Mouse (Mus musculus): ENCODE data around the gene Myo6. TPM values are rescaled to one million over a fixed set of nuclear protein-coding genes. Genes with fewer than 3 reads are reported as not detected.

Myo6 gene
- total RNA-seq, 2 experiments from 2014 or later = 57.5 to 60.0 TPM

DNA sequence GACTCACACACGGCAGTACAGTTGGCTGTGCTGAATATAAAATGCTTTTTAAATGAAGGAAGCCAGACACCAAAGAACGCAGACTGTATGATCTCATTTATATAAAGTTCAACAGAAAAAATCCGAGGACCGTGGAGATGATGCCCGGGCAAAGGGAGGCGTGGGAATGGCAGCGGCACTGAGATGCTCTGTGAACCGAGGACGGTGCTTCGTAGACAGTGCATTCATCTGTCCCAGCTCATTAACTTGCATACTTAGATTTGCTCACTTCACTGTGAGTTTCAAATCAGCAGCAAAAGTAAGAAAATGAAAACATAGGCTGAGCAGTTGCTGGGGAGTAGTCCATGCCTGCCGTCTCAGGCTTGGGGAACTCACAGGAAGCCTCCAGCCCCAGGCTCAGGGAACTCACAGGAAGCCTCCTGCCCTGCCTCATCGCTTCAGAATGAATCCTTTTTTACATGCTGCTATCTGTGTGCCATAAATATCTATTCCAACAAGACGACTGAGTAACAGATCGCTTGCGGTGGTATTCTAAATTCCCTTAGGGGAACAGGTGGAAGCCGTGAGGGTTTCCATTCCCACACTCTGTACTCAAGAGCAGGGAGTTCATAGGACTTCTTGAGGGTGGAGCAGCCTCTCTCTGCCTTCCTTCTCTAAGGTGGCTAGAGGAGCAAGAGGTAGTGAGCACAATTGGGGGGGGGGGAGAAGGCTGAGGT, 52.1 kb downstream of the Myo6 start:
- DNase-seq (ENCODE audit: low spot score in 2 of 2) = no peak
- intact Hi-C loops (cut with DNase I) = no loop called here

DNA sequence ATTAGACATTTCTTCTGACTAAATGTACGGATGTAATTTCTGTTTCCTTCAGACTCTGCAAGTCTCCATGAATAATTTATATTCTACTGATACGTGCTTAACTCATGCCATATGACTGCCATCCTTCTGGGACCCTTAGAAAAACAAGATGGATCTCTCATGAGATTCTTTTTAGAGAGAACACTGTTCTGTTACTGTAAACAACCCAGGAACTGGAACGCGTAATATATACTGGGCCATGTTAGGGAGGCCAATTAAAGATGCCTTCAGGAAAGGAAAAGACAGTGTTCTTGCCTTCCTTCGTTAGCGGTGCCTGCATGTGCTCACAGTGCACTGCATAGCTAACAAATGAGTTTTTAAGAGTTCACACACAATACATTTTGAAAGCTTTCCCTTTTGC, 53.9 kb downstream of the Myo6 start:
- intact Hi-C loops (cut with DNase I) = no loop called here
- no peak for DNase-seq (ENCODE audit: low spot score in 2 of 2)

- intact Hi-C loops (cut with DNase I) = no loop called here
- DNase-seq (ENCODE audit: low spot score in 2 of 2) = no peak
These were observed 59.3 kb downstream of the Myo6 start for GRCm38 (mm10) chr9:80223989-80224635.

DNA sequence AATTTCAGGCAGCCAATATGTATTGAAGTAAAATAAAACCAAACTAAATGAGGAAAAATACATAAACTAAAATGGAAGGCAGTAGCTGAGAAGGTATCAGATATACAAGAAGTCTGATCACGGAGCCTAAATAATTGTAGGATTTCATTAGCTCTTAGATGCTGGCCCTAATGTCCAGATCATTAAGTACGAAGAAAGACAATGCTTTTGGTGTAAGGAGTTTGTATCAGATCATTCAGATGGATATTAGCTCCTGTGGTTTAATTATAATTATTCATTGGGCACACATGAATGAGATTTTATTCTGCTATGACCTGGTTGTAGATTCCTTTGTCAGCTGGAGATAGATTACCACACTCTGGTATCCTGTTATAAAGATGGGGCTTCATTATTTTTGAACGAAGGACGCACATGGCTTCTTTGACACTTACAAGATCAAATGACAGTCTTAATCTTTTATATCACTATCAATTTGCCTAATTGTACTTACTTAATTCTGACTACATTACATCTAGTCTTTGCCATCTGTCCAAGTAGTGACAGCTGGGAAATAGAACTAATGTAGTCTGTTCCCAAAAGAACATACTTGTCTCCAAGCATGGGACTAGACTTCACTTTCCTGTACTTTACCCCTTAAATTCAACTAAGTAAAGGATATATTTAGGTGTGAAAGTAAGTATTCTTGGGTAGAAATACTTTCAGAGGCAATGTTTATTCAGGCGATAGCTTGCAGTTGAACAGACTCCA, 61.9 kb downstream of the Myo6 start:
- intact Hi-C loops (cut with DNase I) = no loop called here
- DNase-seq (ENCODE audit: low spot score in 2 of 2) = no peak

- DNase-seq (ENCODE audit: low spot score in 2 of 2) = no peak
- intact Hi-C loops (cut with DNase I) = no loop called here
These were observed 69.1 kb downstream of the Myo6 start for GRCm38 (mm10) chr9:80233831-80234455.

- DNase-seq (ENCODE audit: low spot score in 2 of 2) = no peak
- intact Hi-C loops (cut with DNase I) = no loop called here
These were observed 72.5 kb downstream of the Myo6 start for GRCm38 (mm10) chr9:80237184-80237799.

- DNase-seq (ENCODE audit: low spot score in 2 of 2) = no peak
- intact Hi-C loops (cut with DNase I) = loop anchor here (10.0 kb wide), 1 partner anchor 77 kb away; the partner anchor contains the start of gene Myo6
These were observed 76.9 kb downstream of the Myo6 start for GRCm38 (mm10) chr9:80241719-80242118.

DNA sequence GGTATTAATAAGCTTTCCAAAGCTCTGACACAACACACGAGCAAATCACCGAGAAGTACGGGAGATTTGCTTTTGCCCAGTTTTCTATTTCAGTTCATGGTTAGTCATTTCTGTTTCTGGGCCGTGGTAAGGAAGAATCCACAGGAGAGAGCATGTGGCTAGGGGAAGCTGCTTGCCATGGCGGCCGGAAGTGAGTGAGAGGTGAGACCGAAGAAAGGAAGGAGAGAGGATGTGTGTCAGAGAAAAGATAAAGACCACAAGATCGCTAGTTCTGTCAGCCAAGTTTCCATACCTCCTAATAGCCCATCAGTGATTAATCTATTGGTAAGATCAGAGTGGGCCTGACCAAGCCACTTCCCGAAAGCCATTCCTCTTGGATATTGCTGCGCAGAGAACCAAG, 87.3 kb downstream of the Myo6 start:
- intact Hi-C loops (cut with DNase I) = no loop called here
- no peak for DNase-seq (ENCODE audit: low spot score in 2 of 2)

- intact Hi-C loops (cut with DNase I) = no loop called here
These were observed 88.4 kb downstream of the Myo6 start for GRCm38 (mm10) chr9:80253241-80253640.

GRCm38 (mm10) chr9:80256561-80256960, 91.7 kb downstream of the Myo6 start:
- intact Hi-C loops (cut with DNase I) = no loop called here
- no peak for DNase-seq (ENCODE audit: low spot score in 2 of 2)

More at GRCm38 (mm10) chr9:80253241-80253640, 88.4 kb downstream of the Myo6 start:
- no peak for DNase-seq (ENCODE audit: low spot score in 2 of 2)

GRCm38 (mm10) chr9:80258396-80258795, 93.6 kb downstream of the Myo6 start:
- intact Hi-C loops (cut with DNase I) = no loop called here

DNA sequence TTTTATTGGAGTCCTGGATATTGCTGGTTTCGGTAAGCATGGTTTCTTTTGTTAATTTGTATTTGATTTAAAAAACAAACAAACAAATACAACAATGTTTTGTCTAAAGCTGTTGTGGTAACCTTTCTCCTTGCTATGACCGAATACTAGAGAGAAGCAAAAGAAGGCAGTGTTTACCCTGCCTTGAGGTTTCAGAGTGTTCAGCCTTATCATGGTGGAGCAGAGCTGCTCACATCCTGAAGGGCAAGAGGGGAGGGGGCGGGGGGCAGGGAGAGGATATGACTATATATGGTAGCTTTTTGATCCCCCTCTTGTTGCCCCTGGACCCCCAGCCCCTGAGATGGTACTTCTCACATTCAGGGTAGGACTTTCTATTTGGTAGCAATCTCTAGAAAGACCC, 96.1 kb downstream of the Myo6 start:
- intact Hi-C loops (cut with DNase I) = no loop called here
- DNase-seq (ENCODE audit: low spot score in 2 of 2) = no peak

More at GRCm38 (mm10) chr9:80258396-80258795, 93.6 kb downstream of the Myo6 start:
- no peak for DNase-seq (ENCODE audit: low spot score in 2 of 2)

DNA sequence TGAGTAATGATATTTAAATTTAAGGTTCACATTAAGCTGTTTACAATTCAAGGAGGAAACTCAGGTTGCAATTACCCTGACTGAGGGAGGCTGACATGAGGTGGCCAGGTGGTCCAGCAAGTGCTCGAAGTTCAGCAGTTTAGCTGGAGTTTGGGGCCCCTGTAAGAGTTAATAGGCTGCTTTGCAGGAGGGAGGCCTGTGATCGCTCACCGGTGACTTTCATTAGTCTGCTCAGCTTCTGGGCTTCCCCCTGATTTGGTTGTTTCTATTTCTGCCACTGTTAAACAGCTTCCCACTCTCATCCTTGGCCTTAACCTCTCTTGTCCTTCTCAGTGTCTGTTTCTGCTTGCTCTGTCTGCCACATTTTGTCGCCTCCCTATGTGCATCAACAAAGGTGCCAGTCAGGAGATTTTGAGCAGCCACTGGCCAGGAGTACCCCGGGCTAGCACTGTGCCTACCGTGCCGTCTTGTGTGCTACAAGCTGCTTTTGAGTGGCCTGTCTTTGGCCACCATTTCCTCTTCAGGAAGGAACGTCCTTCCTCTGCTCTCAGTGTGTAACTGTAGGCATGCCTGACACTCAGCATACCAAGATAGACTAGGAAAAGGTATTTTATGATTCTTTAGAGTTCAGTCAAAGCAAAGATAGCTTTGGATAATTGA, 97.7 kb downstream of the Myo6 start:
- intact Hi-C loops (cut with DNase I) = no loop called here
- DNase-seq (ENCODE audit: low spot score in 2 of 2) = no peak

GRCm38 (mm10) chr9:80266086-80266485, 101.3 kb downstream of the Myo6 start:
- no peak for DNase-seq (ENCODE audit: low spot score in 2 of 2)
- intact Hi-C loops (cut with DNase I) = no loop called here

GRCm38 (mm10) chr9:80266507-80266906, 101.7 kb downstream of the Myo6 start:
- intact Hi-C loops (cut with DNase I) = no loop called here

DNA sequence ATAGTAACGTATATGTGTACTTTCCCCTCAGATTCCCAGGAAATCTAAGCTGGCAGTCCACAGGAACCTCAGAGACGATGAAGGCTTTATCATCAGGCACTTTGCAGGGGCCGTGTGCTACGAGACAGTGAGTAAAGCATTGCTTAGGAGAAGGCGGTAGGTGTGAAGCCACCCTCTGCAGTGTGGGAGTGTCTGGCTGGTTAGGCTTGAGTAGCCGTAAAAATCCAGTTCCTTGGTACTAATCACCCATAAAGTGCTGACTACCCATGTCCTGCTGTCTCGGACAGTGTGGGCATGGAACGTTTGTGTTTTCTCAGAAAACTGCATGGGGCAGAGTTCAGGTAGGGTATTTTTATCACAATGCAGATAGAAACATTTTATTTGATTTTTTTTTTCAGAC, 104.8 kb downstream of the Myo6 start:
- no peak for DNase-seq (ENCODE audit: low spot score in 2 of 2)
- intact Hi-C loops (cut with DNase I) = no loop called here

More at GRCm38 (mm10) chr9:80266507-80266906, 101.7 kb downstream of the Myo6 start:
- no peak for DNase-seq (ENCODE audit: low spot score in 2 of 2)

DNA sequence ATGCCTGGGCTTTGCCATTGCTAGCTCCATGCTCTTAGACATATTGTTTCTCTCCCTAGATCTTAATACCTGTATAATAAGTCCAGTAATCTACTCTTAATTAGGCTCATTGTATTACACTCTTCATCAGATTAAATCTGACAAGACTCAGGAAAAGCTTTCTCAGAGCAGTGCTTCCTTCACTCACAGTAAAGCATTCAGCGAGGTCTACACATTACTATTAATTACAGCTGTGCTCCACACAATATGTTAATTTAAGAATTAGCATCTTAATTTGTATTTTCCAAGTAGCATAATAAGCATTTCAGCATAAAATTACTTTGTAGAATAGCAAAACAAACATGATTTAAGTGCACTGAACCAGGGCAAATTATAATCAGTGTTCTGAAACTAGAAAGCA, 108.1 kb downstream of the Myo6 start:
- DNase-seq (ENCODE audit: low spot score in 2 of 2) = no peak
- intact Hi-C loops (cut with DNase I) = no loop called here

GRCm38 (mm10) chr9:80275053-80275771, 110.4 kb downstream of the Myo6 start:
- intact Hi-C loops (cut with DNase I) = no loop called here
- no peak for DNase-seq (ENCODE audit: low spot score in 2 of 2)

Measured in left cerebral cortex, postnatal 14 days (tissue).